Mouse (Mus musculus) cerebellum, postnatal 10 days (tissue): ENCODE measurements at regions not wholly inside any gene's neighbourhood (a gene's known extent, or its start where the extent isn't known, plus 50 kb on each side); places are given as distances from the start of the nearest gene placed in this dataset.
A peak's percentile ranks its signal among the peaks of the same experiment; 100 is the strongest.

Source experiments
- DNase-seq, 2 experiments: peaks; one replicate each; pipeline ENCODE4 v3.0.0; 2021; ENCODE audit warnings: mixed read lengths in 2 of 2

GRCm38 (mm10) chr14:58596936-58597335, 526.6 kb downstream of the Fgf9 start:
- DNase-seq: peak; percentile 69 to 74

GRCm38 (mm10) chr14:58581806-58582205, 511.5 kb downstream of the Fgf9 start:
- DNase-seq: no peak

GRCm38 (mm10) chr14:58570021-58570420, 499.7 kb downstream of the Fgf9 start:
- peak; percentile 7 to 22 for DNase-seq

GRCm38 (mm10) chr14:58567472-58567871, 497.1 kb downstream of the Fgf9 start:
- DNase-seq: no peak

GRCm38 (mm10) chr14:58563082-58563481, 492.7 kb downstream of the Fgf9 start:
- no peak for DNase-seq

GRCm38 (mm10) chr14:58550785-58551184, 480.4 kb downstream of the Fgf9 start:
- no peak for DNase-seq

GRCm38 (mm10) chr14:58545778-58546177, 475.4 kb downstream of the Fgf9 start:
- DNase-seq: no peak

- no peak for DNase-seq
These were observed 472.9 kb downstream of the Fgf9 start for GRCm38 (mm10) chr14:58543140-58543767.

GRCm38 (mm10) chr14:58538135-58538534, 467.8 kb downstream of the Fgf9 start:
- no peak for DNase-seq

- peak; percentile 40 to 47 for DNase-seq
These were observed 450.7 kb downstream of the Fgf9 start for GRCm38 (mm10) chr14:58520976-58521549.

GRCm38 (mm10) chr14:58520384-58520783, 450.0 kb downstream of the Fgf9 start:
- no peak for DNase-seq

- DNase-seq: no peak
These were observed 448.7 kb downstream of the Fgf9 start for GRCm38 (mm10) chr14:58519086-58519485.

- DNase-seq: no peak
These were observed 446.2 kb downstream of the Fgf9 start for GRCm38 (mm10) chr14:58516543-58516942.

GRCm38 (mm10) chr14:58512177-58512576, 441.8 kb downstream of the Fgf9 start:
- no peak for DNase-seq

GRCm38 (mm10) chr14:58511571-58511985, 441.2 kb downstream of the Fgf9 start:
- peak; percentile 52 to 65 for DNase-seq

- peak in 1 of 2 experiments; percentile 33 for DNase-seq
These were observed 440.4 kb downstream of the Fgf9 start for GRCm38 (mm10) chr14:58510790-58511189.

- DNase-seq: no peak
These were observed 438.8 kb downstream of the Fgf9 start for GRCm38 (mm10) chr14:58509106-58509505.

- no peak for DNase-seq
These were observed 436.1 kb downstream of the Fgf9 start for GRCm38 (mm10) chr14:58506490-58506889.

GRCm38 (mm10) chr14:58505841-58506240, 435.5 kb downstream of the Fgf9 start:
- DNase-seq: peak; percentile 82 to 89

- DNase-seq: no peak
These were observed 432.5 kb downstream of the Fgf9 start for GRCm38 (mm10) chr14:58502890-58503289.

GRCm38 (mm10) chr14:58500014-58500413, 429.7 kb downstream of the Fgf9 start:
- DNase-seq: no peak

GRCm38 (mm10) chr14:58499501-58499900, 429.2 kb downstream of the Fgf9 start:
- DNase-seq: no peak

GRCm38 (mm10) chr14:58499071-58499470, 428.7 kb downstream of the Fgf9 start:
- DNase-seq: no peak

GRCm38 (mm10) chr14:58496902-58497301, 426.6 kb downstream of the Fgf9 start:
- no peak for DNase-seq
